Mouse (Mus musculus) brain, embryonic 14.5 days (tissue): ENCODE measurements around the gene Exoc2. TPM values are rescaled to one million over a fixed set of nuclear protein-coding genes. Genes with fewer than 3 reads are reported as not detected.

Experiments used
- DNase-seq: peaks from one replicate; pipeline ENCODE4 v3.0.0-alpha.2; 2011; ENCODE audit warnings: low read depth
- CTCF ChIP-seq: fragments of 200-500 bp; IDR thresholded peaks from 2 replicates; pipeline ENCODE4 v1.5.1; 2012; ENCODE audit warnings: inconsistent platforms, mild to moderate bottlenecking, moderate library complexity, borderline replicate concordance; ENCODE audit not compliant: insufficient read depth, insufficient read length; ENCODE audit errors: extremely low read depth
- POLR2A ChIP-seq: fragments of 200-500 bp; IDR thresholded peaks from 2 replicates; pipeline ENCODE4 v1.6.1; 2012; ENCODE audit warnings: mild to moderate bottlenecking, inconsistent platforms, borderline replicate concordance; ENCODE audit not compliant: poor library complexity, insufficient read depth, insufficient read length, severe bottlenecking; ENCODE audit errors: extremely low read depth
- polyA plus RNA-seq: library from polyadenylated mRNA; depleted of rRNA; stranded (reverse); fragments of >200 nt; gene quantifications from 2 replicates; pipeline ENCODE4 v1.2.3, GENCODE M21; 2012

Gene Exoc2
- polyA plus RNA-seq, 1 experiment: 39.8 TPM

DNA sequence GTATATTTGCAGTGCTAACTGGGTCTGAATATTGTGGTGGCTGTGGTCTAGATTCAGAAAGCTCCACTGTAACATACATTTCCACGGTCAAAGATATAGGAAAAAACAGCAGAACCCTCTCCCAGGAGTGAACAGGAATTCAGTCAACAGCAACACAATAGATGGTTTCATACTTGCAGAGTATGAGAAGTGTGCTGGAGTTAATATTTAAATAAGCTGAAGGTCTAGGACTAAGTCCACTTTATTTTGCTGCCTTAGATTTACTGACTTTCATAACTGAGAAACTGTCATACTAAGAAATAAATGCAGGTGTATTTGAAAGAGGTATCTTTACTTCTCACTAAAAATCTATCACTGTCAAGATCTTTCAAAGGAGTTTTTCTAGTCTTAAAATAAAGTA is 137.6 kb downstream of the Exoc2 start:
- no peak for TF ChIP-seq CTCF
- no peak for TF ChIP-seq POLR2A
- no peak for DNase-seq

DNA sequence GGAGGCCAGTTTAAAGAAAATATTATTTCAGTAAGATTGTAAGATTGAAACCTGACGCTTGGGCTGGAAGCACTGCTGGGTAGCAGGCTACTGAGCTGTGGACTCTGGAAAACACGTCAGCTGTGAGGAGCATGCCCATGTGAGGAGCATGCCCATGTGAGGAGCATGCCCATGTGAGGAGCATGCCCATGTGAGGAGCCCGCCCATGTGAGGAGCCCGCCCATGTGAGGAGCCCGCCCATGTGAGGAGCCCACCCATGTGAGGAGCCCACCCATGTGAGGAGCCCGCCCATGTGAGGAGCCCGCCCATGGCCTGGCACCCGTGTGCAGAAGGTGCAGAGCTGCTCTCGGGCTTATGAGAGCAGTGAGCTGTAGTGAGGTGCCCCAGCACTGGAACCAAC is 139.0 kb downstream of the Exoc2 start:
- TF ChIP-seq CTCF: no peak
- TF ChIP-seq POLR2A: no peak
- DNase-seq: no peak

DNA sequence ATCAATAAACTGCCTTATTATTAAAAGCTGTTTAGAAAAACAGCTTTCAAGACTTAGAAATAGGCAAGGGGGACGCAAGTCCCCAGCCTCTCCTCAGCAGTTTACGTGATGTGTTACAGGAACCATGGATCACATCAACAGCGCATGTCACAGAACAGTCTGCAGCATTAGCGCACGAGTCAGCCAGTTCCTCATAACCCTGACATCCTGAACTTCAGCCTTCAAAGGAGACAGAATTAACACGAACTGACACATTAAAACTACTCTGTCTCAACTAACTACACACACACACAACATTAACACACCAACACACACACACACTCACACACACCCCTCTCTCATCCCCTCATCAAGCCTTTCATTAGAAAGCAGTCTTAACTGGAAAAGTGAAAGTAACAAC is 139.5 kb downstream of the Exoc2 start:
- DNase-seq: no peak
- TF ChIP-seq POLR2A (no peak), CTCF (no peak)

GRCm38 (mm10) chr13:30833476-30834149 is 140.3 kb downstream of the Exoc2 start:
- no peak for TF ChIP-seq CTCF
- TF ChIP-seq POLR2A: no peak
- DNase-seq: no peak

DNA sequence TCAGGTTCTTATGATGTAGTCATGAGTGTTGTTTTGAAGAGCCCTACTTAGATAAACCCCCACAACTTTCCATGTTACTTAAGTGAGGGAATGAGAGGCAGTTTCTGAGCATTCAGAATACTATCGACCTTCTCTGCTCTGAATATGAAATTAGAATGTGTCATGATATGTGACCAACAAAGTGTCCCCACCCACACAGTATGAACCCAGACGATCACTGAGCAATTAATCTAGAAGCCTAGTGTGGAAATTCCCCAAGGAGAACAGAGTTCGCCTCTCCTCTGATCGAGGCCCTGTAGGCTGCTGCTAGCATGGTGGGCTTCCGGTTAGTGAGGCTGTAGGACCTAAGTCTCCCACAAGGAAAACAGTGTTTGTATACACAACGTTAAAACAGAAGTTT is 142.5 kb downstream of the Exoc2 start:
- DNase-seq: no peak

DNA sequence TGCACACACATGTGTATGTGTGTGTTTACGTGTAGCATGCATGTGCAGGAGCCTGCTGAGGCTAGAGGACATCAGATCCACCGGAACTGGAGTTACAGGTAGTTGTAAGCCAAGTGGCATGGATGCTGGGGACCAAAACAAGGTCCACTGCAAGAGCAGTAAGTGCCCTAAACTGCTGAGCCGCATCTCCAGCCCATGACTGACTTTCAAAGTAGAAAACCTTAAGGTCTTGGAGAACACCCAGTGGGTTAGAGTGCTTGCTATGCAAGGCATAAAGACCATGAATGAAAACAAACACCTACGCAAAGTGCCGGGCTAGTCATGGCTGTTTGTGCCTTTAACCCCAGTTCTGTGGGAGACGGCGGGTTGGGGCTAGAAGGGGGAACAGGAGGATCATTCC is 147.4 kb downstream of the Exoc2 start:
- no peak for DNase-seq
- TF ChIP-seq POLR2A (no peak), CTCF (no peak)

More for the DNA sequence above, 142.5 kb downstream of the Exoc2 start:
- TF ChIP-seq CTCF (no peak), POLR2A (no peak)

DNA sequence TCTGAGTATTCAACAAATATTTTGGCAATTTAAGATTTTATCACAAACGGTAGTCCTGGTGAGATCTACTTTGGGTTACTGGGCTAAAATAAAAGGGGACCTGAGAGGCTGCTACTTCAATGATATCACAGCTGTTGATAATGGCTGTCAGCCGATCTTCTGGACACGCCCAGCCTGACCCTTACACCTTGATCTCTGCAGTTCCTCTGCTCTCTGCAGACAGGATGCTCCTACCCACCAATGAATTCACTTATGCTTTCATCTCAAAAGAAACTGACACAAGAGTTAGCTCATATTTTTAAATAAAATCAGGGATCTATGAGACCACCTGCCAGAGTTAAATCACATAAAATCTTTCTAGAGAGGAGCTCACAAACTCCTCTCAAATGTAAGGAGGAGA is 149.0 kb downstream of the Exoc2 start:
- TF ChIP-seq CTCF (no peak), POLR2A (no peak)
- no peak for DNase-seq

GRCm38 (mm10) chr13:30820555-30820954 is 153.3 kb downstream of the Exoc2 start:
- DNase-seq: no peak
- TF ChIP-seq CTCF (no peak), POLR2A (no peak)

GRCm38 (mm10) chr13:30819891-30820290 is 154.0 kb downstream of the Exoc2 start:
- no peak for TF ChIP-seq POLR2A
- TF ChIP-seq CTCF: no peak
- DNase-seq: no peak

DNA sequence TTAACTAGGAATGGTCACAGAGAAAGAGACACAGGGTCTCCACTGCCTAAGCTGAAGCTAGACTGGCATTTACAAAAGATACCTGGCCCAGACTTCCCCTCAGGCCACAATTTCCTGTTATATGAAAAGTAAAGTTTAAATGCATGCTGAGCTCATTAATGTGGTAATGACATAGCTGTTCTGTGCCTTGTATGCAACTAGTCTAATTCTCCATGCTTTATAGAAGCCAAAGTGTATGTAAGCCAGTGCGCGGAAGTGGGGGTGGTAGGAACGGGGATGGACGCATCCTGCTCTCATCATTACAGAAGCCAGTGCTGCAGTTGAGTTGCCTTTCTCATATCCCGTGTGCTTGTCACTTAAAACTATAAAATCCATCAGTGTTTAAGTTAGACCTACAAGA is 156.5 kb downstream of the Exoc2 start:
- TF ChIP-seq POLR2A (no peak), CTCF (no peak)
- DNase-seq: no peak

DNA sequence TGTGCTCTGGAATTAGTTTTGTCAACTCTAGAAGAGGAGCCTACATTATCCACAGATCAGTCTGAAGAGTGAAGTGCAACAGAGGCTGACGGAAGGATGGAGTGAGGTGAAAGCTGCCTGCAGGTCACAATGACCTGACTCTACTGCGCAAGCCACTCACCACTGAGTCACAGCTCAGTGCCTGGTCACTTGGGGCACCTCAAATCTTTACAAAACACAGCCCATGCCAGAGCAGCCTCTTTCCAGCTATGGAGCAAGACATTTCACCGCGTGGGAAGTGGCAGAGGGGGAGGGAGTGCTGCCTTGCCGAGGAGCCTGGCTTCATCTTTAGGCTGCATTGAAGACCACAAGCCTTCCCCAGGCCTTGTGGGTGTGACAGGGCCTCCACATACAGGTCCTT is 159.6 kb downstream of the Exoc2 start:
- TF ChIP-seq POLR2A: no peak
- TF ChIP-seq CTCF: no peak
- DNase-seq: no peak

GRCm38 (mm10) chr13:30813464-30813863 is 160.4 kb downstream of the Exoc2 start:
- TF ChIP-seq POLR2A (no peak), CTCF (no peak)
- no peak for DNase-seq
